Mouse (Mus musculus) neural tube, embryonic 13.5 days (tissue): ENCODE data around the gene Rc3h2. TPM values are rescaled to one million over a fixed set of nuclear protein-coding genes. Genes with fewer than 3 reads are reported as not detected.
A peak's percentile ranks its signal among the peaks of the same experiment; 100 is the strongest.

Source experiments
- ATAC-seq: fragments of 200-750 bp; cut with Nextera tagmentation; 2 replicates; pipeline ENCODE4 v1.8.0; 2017; ENCODE audit warnings: low read depth, mild to moderate bottlenecking, moderate TSS enrichment, moderate library complexity
- H3K27ac ChIP-seq: fragments of 300-500 bp; sonication (generic); replicated peaks from 2 replicates; pipeline ENCODE4 v1.5.1; 2015; ENCODE audit warnings: moderate library complexity, mild to moderate bottlenecking, inconsistent platforms
- H3K27me3 ChIP-seq: fragments of 300-500 bp; sonication (generic); 2 replicates; pipeline ENCODE4 v1.6.1; 2015; ENCODE audit warnings: mild to moderate bottlenecking, inconsistent platforms
- H3K36me3 ChIP-seq: fragments of 300-500 bp; sonication (generic); 2 replicates; pipeline ENCODE4 v1.6.1; 2015; ENCODE audit warnings: mild to moderate bottlenecking, inconsistent platforms
- H3K4me1 ChIP-seq: fragments of 300-500 bp; sonication (generic); replicated peaks from 2 replicates; pipeline ENCODE4 v1.6.1; 2015; ENCODE audit warnings: inconsistent platforms
- H3K4me2 ChIP-seq: fragments of 300-500 bp; sonication (generic); 2 replicates; pipeline ENCODE4 v1.6.1; 2015; ENCODE audit warnings: inconsistent platforms, mild to moderate bottlenecking, moderate library complexity
- H3K4me3 ChIP-seq: fragments of 300-500 bp; sonication (generic); 2 replicates; pipeline ENCODE4 v1.5.1; 2015; ENCODE audit warnings: mild to moderate bottlenecking, inconsistent platforms
- H3K9ac ChIP-seq: fragments of 300-500 bp; sonication (generic); 2 replicates; pipeline ENCODE4 v1.6.1; 2015; ENCODE audit warnings: moderate library complexity, mild to moderate bottlenecking, inconsistent platforms
- H3K9me3 ChIP-seq: fragments of 300-500 bp; sonication (generic); 2 replicates; pipeline ENCODE4 v1.6.1; 2016; ENCODE audit warnings: inconsistent platforms
- WGBS: fragments of 180-500 bp; shearing (Covaris S2); methylation state at CpG from one replicate; pipeline ENCODE4 v1.1.7; 2015; 5-methylcytosine and 5-hydroxymethylcytosine counted together
- polyA plus RNA-seq: library from polyadenylated mRNA; unstranded; fragments of >200 nt; fragmentation: Nextera tagmentation; extraction: Ambion mirVana; gene quantifications from 2 replicates; pipeline ENCODE4 v1.2.1, GENCODE M21; 2015

The Rc3h2 gene
- 21.3 and 25.1 TPM in 2 replicates for polyA plus RNA-seq

DNA sequence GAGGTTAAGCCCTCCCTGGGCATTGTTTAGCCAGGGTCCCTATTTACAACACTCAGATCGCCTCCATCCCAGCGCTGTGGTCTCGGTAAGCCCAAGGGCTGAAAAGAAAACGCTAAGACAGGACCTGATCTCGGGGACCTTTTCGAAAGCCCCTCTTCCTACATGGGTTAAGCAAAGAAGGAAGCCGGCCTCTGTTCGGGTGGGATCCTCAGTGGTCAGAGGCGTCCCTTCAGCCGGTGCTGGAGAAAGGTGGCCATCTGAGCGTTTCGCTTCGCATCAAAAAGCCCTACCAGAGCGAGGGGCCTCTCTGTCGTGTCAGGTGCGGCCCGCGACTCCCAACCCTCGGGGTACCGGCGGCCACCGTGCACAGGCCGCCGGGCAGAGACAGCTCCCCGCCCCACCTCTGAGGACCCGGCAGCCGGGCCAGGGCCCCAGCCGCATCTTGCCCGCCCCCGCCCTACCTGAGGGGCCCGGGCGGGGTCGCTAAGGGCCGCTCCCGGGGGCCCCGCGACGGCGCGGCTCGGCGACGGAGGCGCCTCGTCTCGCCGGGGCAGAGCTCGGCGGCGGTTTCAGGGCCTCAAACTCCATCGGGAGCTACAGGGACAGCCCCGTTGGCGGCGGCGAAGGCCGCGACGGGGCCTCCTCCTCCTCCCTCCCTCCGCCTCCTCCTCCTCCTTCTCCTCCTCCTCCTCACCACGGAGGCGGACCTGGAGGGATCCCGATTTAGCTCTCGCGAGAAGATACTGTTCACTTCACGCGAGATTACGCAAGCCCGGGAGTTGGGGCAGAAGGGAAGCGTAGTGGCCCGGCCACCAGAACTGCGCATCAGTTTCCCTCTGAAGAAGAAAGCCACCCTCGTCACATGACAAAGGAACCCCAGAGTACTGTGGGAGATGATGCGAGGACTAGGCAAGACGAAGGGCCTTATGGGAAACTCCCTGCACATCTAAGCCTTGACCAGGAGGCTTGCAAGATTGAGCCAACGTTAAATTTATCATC, at the start of gene Rc3h2:
Gene Rc3h2, minus strand, starts transcription at position 598 of the 999 bp plus-strand sequence.
- Histone ChIP-seq H3K27ac (peak within 1 kb of the TSS; percentile 98), H3K27me3 (no peaks in the 10 kb centered on the region), H3K9ac (peak within 1 kb of the TSS; percentile 99), H3K4me2 (peak within 1 kb of the TSS; percentile 79), H3K4me3 (peak within 1 kb of the TSS; percentile 97), H3K4me1 (peaks cover 19% of the 10 kb centered on the region), H3K9me3 (no peaks in the 10 kb centered on the region), H3K36me3 (peaks cover 7% of the 10 kb centered on the region)
- under 1% methylated on average over 73 of the region's 75 CpGs for WGBS
- ATAC-seq = peak; percentile 99

DNA sequence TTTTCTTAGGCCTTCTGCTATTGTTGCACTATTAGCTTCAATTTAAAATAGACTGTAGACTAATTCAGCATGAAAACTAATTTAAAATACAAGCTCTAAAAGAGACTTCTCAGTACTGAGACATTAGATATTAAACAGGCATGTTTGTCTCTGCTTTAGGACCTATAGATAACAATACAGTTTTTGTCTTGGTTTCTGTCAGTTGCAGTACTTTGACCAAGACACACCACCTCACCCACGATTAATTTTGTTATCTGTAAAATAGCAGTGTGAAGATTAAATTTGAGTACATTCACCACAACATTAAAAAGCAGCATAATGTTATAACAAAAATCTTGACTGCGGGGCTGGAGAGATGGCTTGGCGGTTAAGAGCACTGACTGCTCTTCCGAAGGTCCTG, 43.6 kb upstream of the Rc3h2 start:
- WGBS = 95% methylated on average over 4 of the region's 4 CpGs
- Histone ChIP-seq H3K4me2 (no peak overlapping the region), H3K4me1 (no peaks in the 10 kb centered on the region), H3K9me3 (no peaks in the 10 kb centered on the region), H3K4me3 (no peak overlapping the region), H3K27me3 (no peaks in the 10 kb centered on the region), H3K36me3 (peaks cover 15% of the 10 kb centered on the region), H3K27ac (no peak overlapping the region), H3K9ac (no peak overlapping the region)
- ATAC-seq = no peak

DNA sequence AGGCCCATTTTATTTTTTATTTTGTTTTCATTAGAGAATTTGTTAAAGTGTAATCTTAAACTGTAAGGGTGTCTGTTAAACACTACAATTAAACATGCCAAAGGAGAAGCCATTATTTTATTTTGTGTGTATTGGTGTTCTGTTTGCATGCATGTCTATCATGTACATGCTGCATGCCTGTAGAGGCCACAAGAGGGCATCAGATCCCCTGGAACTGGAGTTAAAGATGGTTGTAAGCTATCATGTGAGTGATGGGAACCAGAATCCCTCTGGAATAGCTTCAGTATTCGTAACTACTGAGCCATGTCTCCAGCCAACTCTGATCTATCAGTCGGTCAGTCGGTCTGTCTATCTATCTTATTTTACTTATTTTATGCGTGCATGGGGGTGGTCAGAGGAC, 38.0 kb upstream of the Rc3h2 start:
- Histone ChIP-seq H3K27me3 (no peaks in the 10 kb centered on the region), H3K4me1 (no peaks in the 10 kb centered on the region), H3K36me3 (no peaks in the 10 kb centered on the region), H3K9ac (no peak overlapping the region), H3K27ac (no peak overlapping the region), H3K4me3 (no peak overlapping the region), H3K4me2 (no peak overlapping the region), H3K9me3 (no peaks in the 10 kb centered on the region)
- no peak for ATAC-seq
- WGBS = 95% methylated on average over 4 of the region's 4 CpGs

GRCm38 (mm10) chr2:37452376-37452760, 29.7 kb upstream of the Rc3h2 start:
- 1% methylated on average over 17 of the region's 24 CpGs for WGBS
- Histone ChIP-seq H3K27ac (peak overlapping the region; percentile 92), H3K9ac (peak overlapping the region; percentile 97), H3K36me3 (no peaks in the 10 kb centered on the region), H3K4me3 (peak overlapping the region; percentile 94), H3K4me1 (peaks cover 21% of the 10 kb centered on the region), H3K9me3 (no peaks in the 10 kb centered on the region), H3K27me3 (no peaks in the 10 kb centered on the region), H3K4me2 (peak overlapping the region; percentile 87)
- peak; percentile 89 for ATAC-seq

DNA sequence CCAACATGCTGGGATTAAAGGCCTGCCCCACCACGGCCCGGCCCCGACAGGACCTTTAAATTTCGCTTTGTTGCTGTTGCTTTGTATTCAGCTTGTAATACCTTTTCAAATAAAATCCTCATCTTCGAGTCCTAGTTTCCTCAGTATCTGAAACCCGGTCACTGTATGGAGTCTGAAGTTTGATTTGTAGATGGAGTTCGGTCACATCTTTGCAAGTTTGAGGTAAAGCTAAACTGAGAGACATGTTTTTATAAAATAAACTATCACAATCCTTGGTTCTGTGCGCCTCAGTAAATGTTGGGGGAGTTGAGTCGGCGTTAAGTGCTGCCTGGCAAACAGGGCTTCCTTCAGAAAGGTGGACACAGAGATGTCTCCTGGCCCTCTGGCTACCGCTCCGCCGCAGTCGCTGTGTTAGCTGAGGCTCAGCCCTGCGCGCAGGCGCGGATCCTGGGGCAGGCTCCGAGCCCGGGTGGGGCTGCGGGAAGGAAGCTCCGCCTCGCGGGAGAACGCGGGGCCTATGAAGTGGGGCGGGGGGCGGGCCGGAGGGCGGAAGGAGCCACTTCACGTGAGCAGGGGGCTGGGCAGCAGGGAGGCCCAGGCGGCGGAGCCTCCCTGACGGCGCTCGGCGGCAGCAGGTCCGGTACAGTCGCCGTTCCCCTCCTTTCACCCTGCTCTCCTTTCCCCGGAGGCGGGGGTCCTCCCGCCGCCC, 29.1 kb upstream of the Rc3h2 start:
- Histone ChIP-seq H3K9ac (peak overlapping the region; percentile 97), H3K36me3 (no peaks in the 10 kb centered on the region), H3K27ac (peak overlapping the region; percentile 92), H3K4me3 (peak overlapping the region; percentile 94), H3K4me2 (peak overlapping the region; percentile 87), H3K4me1 (peaks cover 21% of the 10 kb centered on the region), H3K27me3 (no peaks in the 10 kb centered on the region), H3K9me3 (no peaks in the 10 kb centered on the region)
- peak; percentile 99 for ATAC-seq
- WGBS = 9% methylated on average over 39 of the region's 44 CpGs

DNA sequence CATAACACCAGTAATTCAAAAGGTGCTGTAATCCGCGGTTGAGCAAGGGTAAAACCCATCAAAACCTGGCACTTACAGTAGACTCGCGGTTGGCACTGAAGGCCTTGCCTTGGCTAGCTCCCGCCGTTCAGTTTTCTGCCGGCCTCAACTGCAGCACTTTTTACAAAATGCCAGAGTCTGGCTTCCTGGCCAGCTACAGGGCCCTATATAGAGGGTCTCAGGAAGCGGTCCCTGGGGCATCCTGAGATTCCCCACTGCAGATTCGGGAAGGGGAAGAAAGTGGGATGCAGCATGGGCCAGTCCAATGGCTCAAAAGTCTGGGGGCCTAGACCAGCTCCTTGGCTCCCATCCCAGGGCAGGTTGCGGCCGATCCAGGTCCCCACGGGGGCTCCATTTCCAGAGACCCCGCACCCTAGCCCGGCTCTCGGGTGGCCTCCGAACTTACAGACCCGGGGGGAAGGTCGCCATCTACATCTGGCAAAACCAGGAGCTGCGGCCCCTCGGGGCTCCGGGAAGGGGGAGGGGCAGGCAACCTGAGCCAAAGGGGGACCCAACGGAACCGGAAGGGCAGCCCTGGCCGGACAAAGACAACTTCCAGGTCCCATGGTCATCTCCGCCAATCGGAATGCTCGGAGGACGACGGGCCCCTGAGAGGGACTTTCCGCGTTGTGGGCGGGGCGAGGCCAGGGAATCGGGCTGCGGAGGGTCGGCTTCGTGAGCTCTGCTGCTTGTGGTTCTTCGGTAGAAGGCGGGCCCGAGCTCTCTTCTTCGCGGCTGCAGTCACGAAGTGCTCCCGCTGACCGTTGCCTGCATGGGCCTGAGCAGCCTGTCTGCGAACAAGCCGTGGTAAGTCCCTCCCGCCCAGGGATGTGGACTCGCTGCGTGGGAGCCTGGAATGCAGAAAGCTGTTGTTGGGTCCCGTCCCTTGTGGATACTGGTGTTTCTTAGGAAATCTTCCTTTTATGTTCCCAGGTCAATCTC, 20.2 kb upstream of the Rc3h2 start, which contains the start of the genes Zbtb26, Zbtb6 and Rabgap1:
Gene Zbtb26, minus strand, starts transcription at position 525 of the 981 bp plus-strand sequence.
Gene Zbtb6, minus strand, starts transcription at position 561 of the 981 bp plus-strand sequence.
Gene Rabgap1, plus strand, starts transcription at position 669 of the 981 bp plus-strand sequence.
- no peaks in the 10 kb centered on the region for H3K36me3 ChIP-seq
- H3K9ac ChIP-seq = peak within 1 kb of the TSS; percentile 92
- WGBS = under 1% methylated on average over 47 of the region's 51 CpGs
- no peaks in the 10 kb centered on the region for H3K27me3 ChIP-seq
- H3K4me1 ChIP-seq = peaks cover 38% of the 10 kb centered on the region
- H3K9me3 ChIP-seq = no peaks in the 10 kb centered on the region
- peak within 1 kb of the TSS; percentile 90 for H3K27ac ChIP-seq
- peak; percentile 98 for ATAC-seq
- peak within 1 kb of the TSS; percentile 84 for H3K4me2 ChIP-seq
- H3K4me3 ChIP-seq = peak within 1 kb of the TSS; percentile 88

- WGBS = 16% methylated on average over 7 of the region's 7 CpGs
Measured at GRCm38 (mm10) chr2:37431609-37432008, 8.9 kb upstream of the Rc3h2 start.

GRCm38 (mm10) chr2:37430593-37431464, 8.1 kb upstream of the Rc3h2 start:
- Histone ChIP-seq H3K9me3 (no peaks in the 10 kb centered on the region), H3K27me3 (no peaks in the 10 kb centered on the region), H3K27ac (peak overlapping the region; percentile 99), H3K36me3 (peaks cover 22% of the 10 kb centered on the region), H3K4me3 (peak overlapping the region; percentile 90), H3K9ac (peak overlapping the region; percentile 88), H3K4me2 (peak overlapping the region; percentile 92), H3K4me1 (peaks cover 22% of the 10 kb centered on the region)
- peak; percentile 96 for ATAC-seq
- under 1% methylated on average over 38 of the region's 38 CpGs for WGBS

More at GRCm38 (mm10) chr2:37431609-37432008, 8.9 kb upstream of the Rc3h2 start:
- peak overlapping the region; percentile 99 for H3K27ac ChIP-seq
- H3K9ac ChIP-seq = peak overlapping the region; percentile 88
- H3K4me3 ChIP-seq = peak overlapping the region; percentile 90
- peak; percentile 41; the same call in 1 of the 2 replicates for ATAC-seq
- H3K27me3 ChIP-seq = no peaks in the 10 kb centered on the region
- peaks cover 22% of the 10 kb centered on the region for H3K4me1 ChIP-seq
- H3K4me2 ChIP-seq = peak overlapping the region; percentile 92
- H3K36me3 ChIP-seq = peaks cover 29% of the 10 kb centered on the region
- H3K9me3 ChIP-seq = no peaks in the 10 kb centered on the region

GRCm38 (mm10) chr2:37423671-37424070, 968 bp upstream of the Rc3h2 start:
- no peak overlapping the region for H3K4me3 ChIP-seq
- no peak overlapping the region for H3K27ac ChIP-seq
- H3K27me3 ChIP-seq = no peaks in the 10 kb centered on the region
- no peak overlapping the region for H3K4me2 ChIP-seq
- no peak overlapping the region for H3K9ac ChIP-seq
- H3K9me3 ChIP-seq = no peaks in the 10 kb centered on the region
- peaks cover 14% of the 10 kb centered on the region for H3K36me3 ChIP-seq
- peaks cover 21% of the 10 kb centered on the region for H3K4me1 ChIP-seq
- 51% methylated on average over 3 of the region's 3 CpGs for WGBS
- ATAC-seq = no peak

- Histone ChIP-seq H3K27ac (peak overlapping the region; percentile 98), H3K4me2 (peak overlapping the region; percentile 79), H3K4me1 (peaks cover 19% of the 10 kb centered on the region), H3K9me3 (no peaks in the 10 kb centered on the region), H3K4me3 (peak overlapping the region; percentile 97), H3K9ac (peak overlapping the region; percentile 99), H3K27me3 (no peaks in the 10 kb centered on the region), H3K36me3 (0 out of 2 replicates have a peak, but pooled peaks cover 3% of the 10 kb centered on the region)
- WGBS = 10% methylated on average over 3 of the region's 3 CpGs
- ATAC-seq = no peak
Measured at GRCm38 (mm10) chr2:37421903-37422302, 800 bp downstream of the Rc3h2 start.
